Mouse (Mus musculus) adrenal gland, adult 18-20 months (tissue): ENCODE measurements around the gene Serpina1a. TPM values are rescaled to one million over a fixed set of nuclear protein-coding genes. Genes with fewer than 3 reads are reported as not detected.
"Not testable (repeated sequence)": the region's sequence is repeated elsewhere in the genome, so short reads cannot be mapped to it uniquely, and the experiment has no call there.

Source experiments
- DNase-seq, 2 experiments: peaks; one replicate each; pipeline ENCODE4 v3.0.0; 2021 to 2022; ENCODE audit warnings: low spot score in 2 of 2
- long read RNA-seq, 2 experiments: library from polyadenylated mRNA; stranded (forward); transcript quantifications; one replicate each; pipeline ENCODE4 v2.0.0; 2021
- total RNA-seq, 2 experiments: library from RNA; stranded (reverse); gene quantifications; 1 replicate in 1 of 2; 2 replicates in 1 of 2; pipeline ENCODE4 v1.2.3; 2021

The Serpina1a gene
- under 1 TPM; 0.38 to 0.80 TPM for total RNA-seq
- long read RNA-seq, experiment 1 = 0 reads
- long read RNA-seq, experiment 2, partial matches to known transcripts = 0 of 1 reads
- long read RNA-seq, experiment 2, other reads (novel, unspliced or antisense) = 1 of 1 reads

GRCm38 (mm10) chr12:103863101-103863974 lies at the start of gene Serpina1a:
Gene Serpina1a, minus strand, starts transcription at chr12:103863562.
- not testable (repeated sequence) for DNase-seq

GRCm38 (mm10) chr12:103909181-103909580 lies 45.8 kb upstream of the Serpina1a start:
- DNase-seq = not testable (repeated sequence)

- DNase-seq = peak in 1 of 2 experiments; percentile 39
Observed at GRCm38 (mm10) chr12:103907746-103908145, 44.4 kb upstream of the Serpina1a start.

- not testable (repeated sequence) for DNase-seq
Observed at GRCm38 (mm10) chr12:103904837-103905340, 41.5 kb upstream of the Serpina1a start, which contains the start of gene Serpina1c. Gene Serpina1c, minus strand, starts transcription at chr12:103904887.

GRCm38 (mm10) chr12:103901929-103902328 lies 38.6 kb upstream of the Serpina1a start:
- not testable (repeated sequence) for DNase-seq

- DNase-seq = not testable (repeated sequence)
Observed at GRCm38 (mm10) chr12:103866873-103867272, 3.5 kb upstream of the Serpina1a start.

- DNase-seq = no peak
Observed at GRCm38 (mm10) chr12:103860976-103861375, 2.4 kb downstream of the Serpina1a start.

- DNase-seq = not testable (repeated sequence)
Observed at GRCm38 (mm10) chr12:103860571-103860970, 2.8 kb downstream of the Serpina1a start.

GRCm38 (mm10) chr12:103859584-103859983 lies 3.8 kb downstream of the Serpina1a start:
- not testable (repeated sequence) for DNase-seq

- DNase-seq = not testable (repeated sequence)
Observed at GRCm38 (mm10) chr12:103853032-103853431, 10.3 kb downstream of the Serpina1a start.

GRCm38 (mm10) chr12:103830273-103830672 lies 33.1 kb downstream of the Serpina1a start, which contains the start of gene Serpina1b:
Gene Serpina1b, minus strand, starts transcription at chr12:103830373.
- not testable (repeated sequence) for DNase-seq

- DNase-seq = not testable (repeated sequence)
Observed at GRCm38 (mm10) chr12:103827661-103828372, 35.5 kb downstream of the Serpina1a start.

- DNase-seq = peak; percentile 20 to 40
Observed at GRCm38 (mm10) chr12:103823826-103824225, 39.5 kb downstream of the Serpina1a start.

Other genes with a start within 250 kb of the Serpina1a start
- not detected for gene Serpina10, start 232.1 kb downstream of the Serpina1a start, total RNA-seq
- 1 to 10 TPM in 1 of 2 experiments, under 1 TPM in 1; 0.73 to 7.0 TPM for gene Serpina6, start 206.3 kb downstream of the Serpina1a start, total RNA-seq
- gene Serpina16, start 187.4 kb downstream of the Serpina1a start, total RNA-seq = not detected
- gene Serpina1f, start 168.0 kb downstream of the Serpina1a start, total RNA-seq = not detected
- gene Serpina1d, start 90.0 kb downstream of the Serpina1a start, total RNA-seq = under 1 TPM; 0.29 to 0.73 TPM
- 1 to 10 TPM in 1 of 2 experiments, under 1 TPM in 1; 0.54 to 3.0 TPM for gene Serpina1b, start 33.2 kb downstream of the Serpina1a start, total RNA-seq
- gene Serpina1c, start 41.3 kb upstream of the Serpina1a start, total RNA-seq = under 1 TPM in 1 of 2 experiments, not detected in 1; 0.50 TPM
- gene Serpina1e, start 95.4 kb upstream of the Serpina1a start, total RNA-seq = under 1 TPM in 1 of 2 experiments, not detected in 1; 0.56 TPM
- gene Serpina11, start 126.4 kb upstream of the Serpina1a start, total RNA-seq = not detected
- gene Serpina9, start 150.2 kb upstream of the Serpina1a start, total RNA-seq = not detected
- 1 to 10 TPM; 1.1 to 1.3 TPM for gene Serpina12, start 180.9 kb upstream of the Serpina1a start, total RNA-seq
- 1 to 10 TPM in 1 of 2 experiments, under 1 TPM in 1; 0.90 to 1.5 TPM for gene Serpina5, start 237.6 kb upstream of the Serpina1a start, total RNA-seq
- not detected for gene Serpina3a, start 249.2 kb upstream of the Serpina1a start, total RNA-seq